Mouse (Mus musculus): ENCODE results near the gene Gnrhr. TPM values are rescaled to one million over a fixed set of nuclear protein-coding genes. Genes with fewer than 3 reads are reported as not detected.

Gnrhr gene
- polyA plus RNA-seq, 1 experiment = not detected

- Histone ChIP-seq H3K4me3 (ENCODE audit: insufficient read depth, low read length) (peak within 1 kb of the TSS; percentile 90), H3K4me1 (ENCODE audit: control insufficient read depth, insufficient read depth, low read length) (peaks cover 12% of the 10 kb centered on the region), H3K27ac (ENCODE audit: insufficient read depth, low read depth, low read length) (peak within 1 kb of the TSS; percentile 72)
- TF ChIP-seq CTCF (IDR thresholded peaks at IDR 0.05; ENCODE audit: low read depth, low read length) (no peak), POLR2A (IDR thresholded peaks at IDR 0.05; ENCODE audit: borderline replicate concordance, low read depth, low read length) (0 out of 2 replicates have a peak, but pooled peaks have one; percentile 47)
These were observed 25.1 kb downstream of the Gnrhr start, which contains the start of gene Uba6 for GRCm38 (mm10) chr5:86172449-86173161. Gene Uba6, minus strand, starts transcription at chr5:86172803.

DNA sequence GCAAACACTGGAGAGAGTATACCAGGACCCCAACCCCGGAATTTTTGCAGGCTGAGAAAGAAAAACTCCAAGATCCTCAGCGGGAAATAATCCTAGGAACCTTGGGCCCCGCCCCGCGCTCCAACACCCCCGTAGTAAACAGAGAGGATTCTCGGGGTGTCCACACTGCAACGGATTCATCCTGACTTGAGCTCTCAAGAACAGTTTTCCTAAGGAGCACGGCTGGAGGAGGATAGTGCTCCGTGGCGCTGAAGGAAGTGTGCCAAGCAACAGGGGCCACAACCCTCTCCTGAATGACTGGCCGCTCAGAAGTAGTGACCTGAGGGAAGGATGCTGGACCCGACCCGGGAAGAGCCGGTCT lies 25.6 kb downstream of the Gnrhr start:
- TF ChIP-seq CTCF (IDR thresholded peaks at IDR 0.05; ENCODE audit: low read depth, low read length) (no peak), POLR2A (IDR thresholded peaks at IDR 0.05; ENCODE audit: borderline replicate concordance, low read depth, low read length) (no peak)
- H3K27ac ChIP-seq (ENCODE audit: insufficient read depth, low read depth, low read length) = peak overlapping the region; percentile 72
- H3K4me3 ChIP-seq (ENCODE audit: insufficient read depth, low read length) = peak overlapping the region; percentile 90
- H3K4me1 ChIP-seq (ENCODE audit: control insufficient read depth, insufficient read depth, low read length) = peaks cover 12% of the 10 kb centered on the region

Other genes with a start within 250 kb of the Gnrhr start
- 20.3 and 23.1 TPM in 2 replicates for gene Cenpc1, start 132.3 kb downstream of the Gnrhr start, polyA plus RNA-seq (2012; ENCODE audit: insufficient read depth, insufficient read length, missing spikeins)
- 208 and 228 TPM in 2 replicates for gene Stap1, start 126.2 kb downstream of the Gnrhr start, polyA plus RNA-seq (2012; ENCODE audit: insufficient read depth, insufficient read length, missing spikeins)
- 12.2 and 13.3 TPM in 2 replicates for gene Uba6, start 25.1 kb downstream of the Gnrhr start, polyA plus RNA-seq (2012; ENCODE audit: insufficient read depth, insufficient read length, missing spikeins)
- not detected in 2 replicates for gene Tmprss11c, start 91.4 kb upstream of the Gnrhr start, polyA plus RNA-seq (2012; ENCODE audit: insufficient read depth, insufficient read length, missing spikeins)
- gene Tmprss11d, start 175.5 kb upstream of the Gnrhr start, polyA plus RNA-seq (2012; ENCODE audit: insufficient read depth, insufficient read length, missing spikeins) = not detected in 2 replicates